Mouse (Mus musculus) stomach, postnatal 0 days (tissue): ENCODE measurements at regions not wholly inside any gene's neighbourhood (a gene's known extent, or its start where the extent isn't known, plus 50 kb on each side); places are given as distances from the start of the nearest gene placed in this dataset.

Source experiments
- CTCF ChIP-seq: IDR thresholded peaks from 2 replicates; pipeline ENCODE4 v1.5.1; 2016; ENCODE audit warnings: antibody characterized with exemption, low read depth, mild to moderate bottlenecking, moderate library complexity
- EP300 ChIP-seq: optimal IDR thresholded peaks from 2 replicates; pipeline ENCODE3; 2016; ENCODE audit warnings: antibody characterized with exemption

DNA sequence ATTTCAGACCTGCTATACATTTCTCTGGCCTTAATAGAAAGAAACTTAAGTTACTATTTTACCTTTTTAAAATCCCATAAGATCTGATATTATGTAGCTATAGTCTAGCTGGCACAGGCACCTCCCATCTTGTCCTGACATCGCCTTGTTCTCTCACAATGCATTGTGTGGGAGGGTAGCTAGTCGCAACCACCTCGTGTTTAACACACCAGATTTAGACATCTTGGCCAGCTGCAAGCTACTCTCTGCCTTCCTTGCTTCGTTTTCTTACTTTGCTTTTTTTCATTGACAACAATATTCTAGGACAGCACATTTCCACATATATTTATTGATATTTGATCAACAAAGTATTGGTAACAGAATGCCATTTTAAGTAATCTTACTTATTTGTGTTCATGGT, 314.4 kb upstream of the Sall1 start:
- TF ChIP-seq CTCF (no peak), EP300 (no peak)
